Mouse (Mus musculus) cerebellum, adult 9-11 months (tissue): ENCODE results near the gene Usp40.
A peak's percentile ranks its signal among the peaks of the same experiment; 100 is the strongest.

Experiments
- DNase-seq: peaks from one replicate; pipeline ENCODE4 v3.0.0; 2022

Usp40 gene

GRCm38 (mm10) chr1:87941765-87942164, 66.6 kb downstream of the Usp40 start:
- DNase-seq = no peak

GRCm38 (mm10) chr1:87936516-87936915, 71.8 kb downstream of the Usp40 start:
- peak; percentile 46 for DNase-seq

GRCm38 (mm10) chr1:87936075-87936474, 72.3 kb downstream of the Usp40 start:
- DNase-seq = no peak

GRCm38 (mm10) chr1:87935546-87935945, 72.8 kb downstream of the Usp40 start:
- DNase-seq = no peak

- no peak for DNase-seq
Observed at GRCm38 (mm10) chr1:87935095-87935494, 73.3 kb downstream of the Usp40 start.

GRCm38 (mm10) chr1:87933051-87933450, 75.3 kb downstream of the Usp40 start:
- no peak for DNase-seq

GRCm38 (mm10) chr1:87929730-87930129, 78.6 kb downstream of the Usp40 start:
- peak; percentile 81 for DNase-seq

GRCm38 (mm10) chr1:87924888-87925287, 83.5 kb downstream of the Usp40 start:
- no peak for DNase-seq

- peak; percentile 46 for DNase-seq
Observed at GRCm38 (mm10) chr1:87922666-87923065, 85.7 kb downstream of the Usp40 start.

GRCm38 (mm10) chr1:87920056-87920614, 88.2 kb downstream of the Usp40 start:
- DNase-seq = no peak

GRCm38 (mm10) chr1:87918061-87918460, 90.3 kb downstream of the Usp40 start:
- DNase-seq = peak; percentile 91

GRCm38 (mm10) chr1:87917361-87917760, 91.0 kb downstream of the Usp40 start:
- DNase-seq = no peak

- no peak for DNase-seq
Observed at GRCm38 (mm10) chr1:87913356-87913755, 95.0 kb downstream of the Usp40 start.

GRCm38 (mm10) chr1:87910428-87910827, 97.9 kb downstream of the Usp40 start:
- DNase-seq = no peak

GRCm38 (mm10) chr1:87909565-87909964, 98.8 kb downstream of the Usp40 start:
- no peak for DNase-seq

GRCm38 (mm10) chr1:87908736-87909135, 99.6 kb downstream of the Usp40 start:
- DNase-seq = no peak

- no peak for DNase-seq
Observed at GRCm38 (mm10) chr1:87908006-87908405, 100.3 kb downstream of the Usp40 start.

- DNase-seq = no peak
Observed at GRCm38 (mm10) chr1:87906361-87906956, 101.9 kb downstream of the Usp40 start.

- no peak for DNase-seq
Observed at GRCm38 (mm10) chr1:87902186-87902585, 106.2 kb downstream of the Usp40 start.

- no peak for DNase-seq
Observed at GRCm38 (mm10) chr1:87900979-87901378, 107.4 kb downstream of the Usp40 start.

GRCm38 (mm10) chr1:87899701-87900100, 108.7 kb downstream of the Usp40 start:
- DNase-seq = no peak

- DNase-seq = no peak
Observed at GRCm38 (mm10) chr1:87896921-87897320, 111.4 kb downstream of the Usp40 start.
